26 mouse cellular contexts compared by ENCODE assay signal in the genomic region with DNA sequence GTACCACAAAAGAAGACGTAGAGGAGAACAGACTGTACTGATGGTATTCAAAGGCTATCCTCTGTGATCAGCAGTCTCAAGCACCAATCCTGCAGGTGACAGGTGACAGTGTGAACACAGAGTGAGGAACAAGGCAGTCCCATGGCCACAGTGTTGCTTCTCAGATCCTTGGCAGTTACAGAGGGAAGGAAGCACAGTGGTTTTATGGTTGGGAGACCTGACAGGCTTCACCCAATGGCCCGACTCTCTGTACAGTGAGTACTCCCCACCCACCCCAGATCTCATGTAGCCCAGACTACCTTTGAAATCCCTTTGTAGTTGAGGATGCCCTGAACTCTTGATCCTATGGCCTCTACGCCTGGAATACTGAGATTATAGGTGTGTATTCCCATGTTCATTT. TPM values are rescaled to one million over a fixed set of nuclear protein-coding genes. Genes with fewer than 3 reads are reported as not detected.
"Had no signal": no experiment of that assay in that cellular context is flagged by ENCODE, and none has a peak within 500 bp of the region (broad histone marks: within the 10 kb centered on the region; RNA-seq: fewer than 3 reads in every experiment).

No protein-coding gene starts in this region.

- ATAC-seq: hindbrain, embryonic 16.5 days; inflammation-experienced regulatory T-cells, adult 6 months; intestine, embryonic 15.5 days; intestine, postnatal 0 days had no signal

- DNase-seq: gastrocnemius, postnatal 14 days; gastrocnemius, postnatal 36 days; heart, adult 11 months; heart, adult 2 months; heart, postnatal 14 days; heart, postnatal 36 days; kidney, adult 18-20 months; kidney, adult 8-10 months; kidney, postnatal 10 days; kidney, postnatal 25 days; kidney, postnatal 4 days; layer of hippocampus, adult 9-11 months; layer of hippocampus, postnatal 36 days; left cerebral cortex, postnatal 4 days had no signal

RNA-seq across cellular contexts. Expression of gene Gm20532, which starts 39.0 kb away (rescaled TPM):
- total RNA-seq: gastrocnemius, adult 18-20 months; gastrocnemius, adult 8-10 months; gastrocnemius, postnatal 14 days; gastrocnemius, postnatal 36 days; heart, adult 2 months; heart, postnatal 14 days; heart, postnatal 36 days; layer of hippocampus, adult 2 months; layer of hippocampus, postnatal 14 days; layer of hippocampus, postnatal 36 days; left cerebral cortex, adult 18-20 months; left cerebral cortex, adult 8-10 months; left cerebral cortex, postnatal 10 days; left cerebral cortex, postnatal 25 days; left cerebral cortex, postnatal 4 days had no signal

RNA-seq across cellular contexts. Expression of gene Lcn4, which starts 45.7 kb away (rescaled TPM):
- total RNA-seq: gastrocnemius, adult 18-20 months; gastrocnemius, adult 8-10 months; gastrocnemius, postnatal 14 days; gastrocnemius, postnatal 36 days; heart, adult 2 months; heart, postnatal 14 days; heart, postnatal 36 days; layer of hippocampus, adult 2 months; layer of hippocampus, postnatal 14 days; layer of hippocampus, postnatal 36 days; left cerebral cortex, adult 18-20 months; left cerebral cortex, adult 8-10 months; left cerebral cortex, postnatal 10 days; left cerebral cortex, postnatal 25 days; left cerebral cortex, postnatal 4 days had no signal
